Mouse (Mus musculus): ENCODE data around the gene Igf2bp1. TPM values are rescaled to one million over a fixed set of nuclear protein-coding genes. Genes with fewer than 3 reads are reported as not detected.

Igf2bp1 gene
- polyA plus RNA-seq, 1 experiment from 2014 or later, result 36.2 TPM

GRCm38 (mm10) chr11:95907805-95908524 is 97.8 kb downstream of the Igf2bp1 start:
- 73% methylated on average over 5 of the region's 5 CpGs for WGBS
- H3K9me3 ChIP-seq (ENCODE audit: control insufficient read depth, low read length), result no peaks in the 10 kb centered on the region
- ATAC-seq (ENCODE audit: low read depth), result no peak
- H3K36me3 ChIP-seq (ENCODE audit: control insufficient read depth, insufficient read depth, low read length), result no peaks in the 10 kb centered on the region
- H3K27ac ChIP-seq (ENCODE audit: low read length), result no peak overlapping the region
- peaks cover 17% of the 10 kb centered on the region for H3K27me3 ChIP-seq (ENCODE audit: control insufficient read depth, insufficient read depth, low read depth, low read length)
- H3K4me3 ChIP-seq (ENCODE audit: low read length), result no peak overlapping the region
- no peaks in the 10 kb centered on the region for H3K4me1 ChIP-seq (replicated peaks; ENCODE audit: control insufficient read depth, insufficient read depth, low read length)
- H3K4me2 ChIP-seq (ENCODE audit: low read depth, low read length), result no peak overlapping the region
- H3K9ac ChIP-seq (ENCODE audit: low read length), result no peak overlapping the region

Small RNA genes lying within 50 kb of the gene (microRNA-seq; reads per million reads assigned to microRNA genes)
- not detected for gene Mir3063

Other genes with a start within 250 kb of the Igf2bp1 start
- 0.47 and 1.7 TPM in 2 replicates for gene Phospho1, start 181.4 kb downstream of the Igf2bp1 start, polyA plus RNA-seq (2015; fragmentation: Nextera tagmentation; extraction: Ambion mirVana)
- 21.7 and 28.2 TPM in 2 replicates for gene Gngt2, start 168.7 kb downstream of the Igf2bp1 start, polyA plus RNA-seq (2015; fragmentation: Nextera tagmentation; extraction: Ambion mirVana)
- gene Abi3, start 163.5 kb downstream of the Igf2bp1 start, polyA plus RNA-seq (2015; fragmentation: Nextera tagmentation; extraction: Ambion mirVana), result 16.0 and 18.1 TPM in 2 replicates
- 0.16 and 0.50 TPM in 2 replicates for gene B4galnt2, start 91.0 kb downstream of the Igf2bp1 start, polyA plus RNA-seq (2015; fragmentation: Nextera tagmentation; extraction: Ambion mirVana)
- gene Gip, start 18.6 kb upstream of the Igf2bp1 start, polyA plus RNA-seq (2015; fragmentation: Nextera tagmentation; extraction: Ambion mirVana), result not detected in 2 replicates
- gene Snf8, start 28.9 kb upstream of the Igf2bp1 start, polyA plus RNA-seq (2015; fragmentation: Nextera tagmentation; extraction: Ambion mirVana), result 84.3 and 92.0 TPM in 2 replicates
- 36.7 and 38.4 TPM in 2 replicates for gene Ube2z, start 59.4 kb upstream of the Igf2bp1 start, polyA plus RNA-seq (2015; fragmentation: Nextera tagmentation; extraction: Ambion mirVana)
- gene Atp5g1, start 69.7 kb upstream of the Igf2bp1 start, polyA plus RNA-seq (2015; fragmentation: Nextera tagmentation; extraction: Ambion mirVana), result 464 and 478 TPM in 2 replicates
- gene Calcoco2, start 106.0 kb upstream of the Igf2bp1 start, polyA plus RNA-seq (2015; fragmentation: Nextera tagmentation; extraction: Ambion mirVana), result 0.41 and 1.3 TPM in 2 replicates
- 2.2 and 2.8 TPM in 2 replicates for gene Ttll6, start 127.8 kb upstream of the Igf2bp1 start, polyA plus RNA-seq (2015; fragmentation: Nextera tagmentation; extraction: Ambion mirVana)
- 0.09 TPM in 1 of 2 replicates, not detected in the other for gene Hoxb13, start 188.4 kb upstream of the Igf2bp1 start, polyA plus RNA-seq (2015; fragmentation: Nextera tagmentation; extraction: Ambion mirVana)